Mouse (Mus musculus): Measurements from ENCODE around the gene Bdnf.

The Bdnf gene

GRCm38 (mm10) chr2:109674532-109674931, at the start of gene Bdnf:
Gene Bdnf (plus strand): TSS chr2:109674700.
- DNase-seq (ENCODE audit: low read depth): no peak

- DNase-seq (ENCODE audit: low read depth): no peak
Measured at GRCm38 (mm10) chr2:109626864-109627263, 47.6 kb upstream of the Bdnf start.

GRCm38 (mm10) chr2:109673509-109674455, 718 bp upstream of the Bdnf start:
- DNase-seq (ENCODE audit: low read depth): no peak

GRCm38 (mm10) chr2:109675051-109675450, 551 bp downstream of the Bdnf start:
- DNase-seq (ENCODE audit: low read depth): no peak

GRCm38 (mm10) chr2:109675973-109676617, 1.6 kb downstream of the Bdnf start:
- no peak for DNase-seq (ENCODE audit: low read depth)

GRCm38 (mm10) chr2:109676618-109676974, 2.1 kb downstream of the Bdnf start:
- no peak for DNase-seq (ENCODE audit: low read depth)

- no peak for DNase-seq (ENCODE audit: low read depth)
Measured at GRCm38 (mm10) chr2:109677221-109678089, 3.0 kb downstream of the Bdnf start.

GRCm38 (mm10) chr2:109678090-109678409, 3.5 kb downstream of the Bdnf start:
- DNase-seq (ENCODE audit: low read depth): no peak

GRCm38 (mm10) chr2:109678454-109678853, 4.0 kb downstream of the Bdnf start:
- DNase-seq (ENCODE audit: low read depth): no peak

- DNase-seq (ENCODE audit: low read depth): no peak
Measured at GRCm38 (mm10) chr2:109679446-109679845, 4.9 kb downstream of the Bdnf start.

- DNase-seq (ENCODE audit: low read depth): no peak
Measured at GRCm38 (mm10) chr2:109681071-109681470, 6.6 kb downstream of the Bdnf start.

- no peak for DNase-seq (ENCODE audit: low read depth)
Measured at GRCm38 (mm10) chr2:109688661-109689060, 14.2 kb downstream of the Bdnf start.

- no peak for DNase-seq (ENCODE audit: low read depth)
Measured at GRCm38 (mm10) chr2:109692266-109693177, 18.0 kb downstream of the Bdnf start.

GRCm38 (mm10) chr2:109693178-109694115, 18.9 kb downstream of the Bdnf start:
- no peak for DNase-seq (ENCODE audit: low read depth)

- DNase-seq (ENCODE audit: low read depth): no peak
Measured at GRCm38 (mm10) chr2:109694116-109694837, 19.8 kb downstream of the Bdnf start.

GRCm38 (mm10) chr2:109694838-109695225, 20.3 kb downstream of the Bdnf start:
- no peak for DNase-seq (ENCODE audit: low read depth)

- DNase-seq (ENCODE audit: low read depth): no peak
Measured at GRCm38 (mm10) chr2:109697151-109697550, 22.7 kb downstream of the Bdnf start.

GRCm38 (mm10) chr2:109700291-109700690, 25.8 kb downstream of the Bdnf start:
- DNase-seq (ENCODE audit: low read depth): no peak

GRCm38 (mm10) chr2:109703588-109703987, 29.1 kb downstream of the Bdnf start:
- no peak for DNase-seq (ENCODE audit: low read depth)

- DNase-seq (ENCODE audit: low read depth): no peak
Measured at GRCm38 (mm10) chr2:109704053-109704452, 29.6 kb downstream of the Bdnf start.
